Mouse (Mus musculus) gastrocnemius, postnatal 10 days (tissue): ENCODE measurements at regions not wholly inside any gene's neighbourhood (a gene's known extent, or its start where the extent isn't known, plus 50 kb on each side); places are given as distances from the start of the nearest gene placed in this dataset.
"Not testable (repeated sequence)": the region's sequence is repeated elsewhere in the genome, so short reads cannot be mapped to it uniquely, and the experiment has no call there.

ENCODE experiments used
- DNase-seq: peaks from one replicate; pipeline ENCODE4 v3.0.0; 2021; ENCODE audit warnings: mixed read lengths

DNA sequence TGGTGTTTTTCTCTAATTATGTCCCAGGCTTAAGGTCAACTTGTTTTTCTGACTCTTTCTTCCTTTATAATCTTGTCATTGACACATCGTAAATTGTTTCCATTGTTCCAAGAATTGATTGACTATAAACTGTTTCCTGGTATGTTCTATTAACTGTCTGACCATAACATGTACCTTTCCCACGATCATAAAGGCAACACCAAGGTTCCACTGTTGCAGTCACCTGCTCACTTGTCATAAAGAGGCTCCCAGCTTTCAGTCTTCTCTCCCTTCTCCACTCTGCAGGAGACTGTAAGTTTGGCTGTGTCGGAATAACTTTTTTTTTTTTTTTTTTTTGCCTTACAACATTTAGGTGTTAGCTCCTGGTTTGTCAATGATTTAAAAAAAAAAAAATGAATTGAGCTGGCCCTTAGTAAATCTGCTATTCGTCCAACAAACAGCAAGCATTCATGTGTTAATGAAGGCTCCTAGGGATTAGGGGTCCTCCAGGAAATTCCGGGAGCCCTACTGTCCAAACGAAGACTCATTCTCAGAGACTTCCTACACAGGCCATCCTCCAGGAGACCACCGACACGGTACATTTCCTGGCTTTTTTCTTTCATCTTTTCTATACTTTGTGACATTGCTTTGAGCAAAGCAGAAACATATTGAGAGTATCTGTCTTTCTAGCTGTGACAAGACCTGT is 122.2 kb upstream of the Trim24 start:
- no peak for DNase-seq

DNA sequence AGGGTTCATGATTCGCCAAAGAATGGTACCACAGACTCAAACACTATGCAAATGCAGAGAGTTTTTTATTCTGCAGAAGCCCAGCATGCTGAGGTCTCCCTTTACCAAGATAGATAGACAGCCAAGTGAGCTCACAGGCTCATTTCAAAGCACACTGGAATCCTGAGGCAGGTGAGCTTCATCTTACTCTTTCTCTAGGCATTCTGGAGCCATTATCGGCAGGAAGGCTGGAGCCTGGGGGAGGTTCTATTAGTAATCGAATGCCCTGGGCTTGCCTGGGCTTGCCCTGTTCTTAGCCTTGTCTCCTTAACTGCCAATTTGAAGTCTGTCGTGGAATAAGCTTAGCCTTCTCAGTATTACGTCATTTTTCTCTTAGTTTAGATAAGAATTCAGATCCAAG is 121.6 kb upstream of the Trim24 start:
- DNase-seq = no peak

DNA sequence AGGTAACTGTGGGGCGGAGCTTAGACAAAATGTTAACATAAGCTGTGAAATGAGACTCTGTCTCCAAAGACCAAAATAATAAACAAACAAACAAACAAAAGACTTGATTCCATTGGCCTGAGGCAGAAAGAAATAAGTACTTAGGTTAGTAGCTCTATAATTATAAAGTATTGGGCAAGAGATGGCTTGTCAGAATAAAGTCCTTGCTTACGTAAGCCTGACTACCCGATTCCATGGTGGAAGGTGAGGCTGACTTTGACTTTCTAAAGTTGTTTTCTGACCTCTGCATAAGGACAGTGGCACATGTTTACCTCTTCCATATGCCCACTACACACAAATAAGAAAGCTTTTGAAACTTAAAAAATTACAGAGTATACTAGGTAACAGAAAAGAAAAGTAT is 120.3 kb upstream of the Trim24 start:
- DNase-seq = no peak

DNA sequence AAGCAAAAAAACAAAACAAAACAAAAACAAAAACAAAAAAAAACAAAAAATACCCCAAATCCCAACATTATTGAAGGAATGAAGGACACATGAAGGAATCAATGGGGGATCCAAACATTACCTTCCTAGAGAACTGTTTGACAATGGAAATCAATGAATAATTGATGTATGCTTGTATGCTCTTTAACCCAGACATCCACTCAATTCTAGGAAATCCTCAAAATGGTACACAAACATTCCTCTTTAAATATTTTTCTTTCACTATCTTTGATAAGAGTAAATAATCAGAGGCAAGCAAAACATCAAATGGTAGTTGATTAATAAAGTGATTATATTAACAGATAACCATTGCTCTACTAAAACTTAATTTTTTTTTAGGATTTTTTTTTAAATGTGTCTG is 118.9 kb upstream of the Trim24 start:
- no peak for DNase-seq

DNA sequence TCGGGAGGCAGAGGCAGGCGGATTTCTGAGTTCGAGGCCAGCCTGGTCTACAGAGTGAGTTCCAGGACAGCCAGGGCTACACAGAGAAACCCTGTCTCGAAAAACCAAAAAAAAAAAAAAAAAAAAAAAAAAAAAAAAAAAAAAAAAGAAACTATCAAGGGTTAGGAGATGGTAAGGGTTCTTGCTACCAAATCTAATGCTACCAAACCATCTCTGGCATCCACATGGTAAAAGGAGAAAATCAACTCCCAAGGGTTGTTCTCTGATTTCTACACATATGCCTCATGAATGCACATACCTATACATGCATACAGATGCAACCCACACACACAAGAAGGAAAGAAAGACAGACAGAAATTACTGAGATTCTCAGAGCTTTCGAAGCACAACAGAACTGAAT is 109.6 kb upstream of the Trim24 start:
- not testable (repeated sequence) for DNase-seq

DNA sequence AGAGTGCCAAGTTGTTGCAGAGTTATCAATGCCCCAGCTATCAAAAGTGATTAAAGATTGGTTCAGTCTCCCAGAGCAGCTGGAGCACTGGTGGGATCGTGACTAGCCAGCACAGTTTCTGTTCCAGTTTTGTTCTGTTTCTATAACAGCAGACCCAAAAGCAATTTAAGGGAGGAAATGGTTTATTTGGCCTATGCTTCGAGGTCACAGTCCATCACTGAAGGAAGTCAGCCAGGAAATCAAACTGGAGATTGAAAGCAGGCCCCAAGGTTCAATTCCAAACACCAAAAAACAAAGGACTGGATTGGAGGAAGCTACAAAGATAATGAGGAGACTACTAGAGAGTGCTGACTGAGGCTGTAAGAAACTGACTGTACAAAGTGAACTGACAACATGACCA is 107.6 kb upstream of the Trim24 start:
- DNase-seq = no peak

DNA sequence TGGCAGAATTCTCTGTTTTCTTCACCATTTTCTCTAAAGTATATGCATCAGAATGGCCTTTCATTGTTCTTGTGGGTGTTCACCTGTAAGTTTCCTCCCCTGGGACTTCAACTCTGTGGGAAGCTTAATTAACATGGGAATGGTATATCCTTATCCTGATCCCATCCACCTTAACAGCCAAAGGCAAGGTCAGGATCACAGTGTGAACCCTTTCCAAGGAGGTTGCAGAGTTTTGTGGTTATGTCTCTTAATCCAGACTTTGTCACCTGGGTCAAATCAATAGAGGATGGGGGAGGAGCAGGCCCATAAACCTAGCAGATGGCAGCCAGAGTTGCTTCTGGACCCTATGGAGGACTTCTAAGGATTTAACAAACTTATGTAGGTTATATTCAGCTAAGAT is 102.9 kb upstream of the Trim24 start:
- no peak for DNase-seq

DNA sequence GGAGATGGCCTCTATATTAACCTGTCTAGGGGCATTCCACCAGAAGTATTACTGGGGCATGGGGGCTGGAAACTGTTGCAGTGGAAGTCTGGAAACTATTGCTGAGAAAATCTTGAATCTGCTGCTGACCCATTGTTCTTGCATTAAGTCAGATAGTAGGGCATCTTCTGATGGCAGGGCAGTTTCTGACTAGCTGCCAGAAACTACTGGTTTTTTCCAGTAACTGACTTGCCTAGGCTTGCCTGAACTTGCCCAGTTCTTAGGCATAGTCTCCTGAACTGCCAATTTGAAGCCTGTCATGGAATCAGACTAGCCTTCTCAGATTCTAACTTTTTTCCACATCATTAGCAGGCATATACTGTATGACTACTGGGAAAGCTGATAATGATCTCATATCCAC is 97.3 kb upstream of the Trim24 start:
- DNase-seq = no peak

DNA sequence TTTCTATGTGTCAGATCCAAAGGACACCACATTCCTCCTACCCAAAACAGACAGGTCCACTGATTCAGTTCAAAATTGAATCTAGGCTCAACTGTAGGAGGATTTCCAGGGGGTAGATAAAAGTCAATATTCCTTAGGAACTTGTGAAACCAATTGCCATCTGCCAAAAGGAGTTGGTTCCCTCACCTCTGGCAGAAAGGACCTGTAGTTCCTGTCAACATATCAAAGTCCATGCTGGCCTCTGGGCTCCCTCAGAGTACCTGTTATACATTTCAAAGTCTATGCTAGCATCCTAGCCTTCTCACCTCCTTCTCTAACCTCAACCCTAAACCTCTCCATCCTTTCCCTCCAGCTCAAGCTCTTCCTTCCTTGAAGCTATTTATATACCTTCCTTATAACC is 95.5 kb upstream of the Trim24 start:
- no peak for DNase-seq

DNA sequence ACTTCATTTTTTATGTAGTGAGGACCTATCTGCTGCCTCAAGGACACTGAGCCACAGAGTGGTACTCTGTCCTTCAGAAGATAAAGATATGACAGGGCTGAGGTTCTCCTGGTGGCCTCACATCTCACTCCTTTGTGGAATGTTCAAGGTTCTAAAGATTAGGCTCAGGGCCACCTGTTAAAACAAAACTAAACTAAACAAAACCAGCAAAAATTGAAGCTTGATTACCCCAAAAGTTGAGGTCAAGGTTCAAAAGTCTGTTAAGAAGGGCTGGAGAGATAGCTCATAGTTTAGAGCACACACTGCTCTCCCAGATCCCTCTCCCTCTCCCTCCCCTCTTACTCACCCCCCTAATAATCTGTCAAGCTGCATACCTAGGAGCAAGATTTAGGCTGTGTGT is 90.7 kb upstream of the Trim24 start:
- DNase-seq = no peak

DNA sequence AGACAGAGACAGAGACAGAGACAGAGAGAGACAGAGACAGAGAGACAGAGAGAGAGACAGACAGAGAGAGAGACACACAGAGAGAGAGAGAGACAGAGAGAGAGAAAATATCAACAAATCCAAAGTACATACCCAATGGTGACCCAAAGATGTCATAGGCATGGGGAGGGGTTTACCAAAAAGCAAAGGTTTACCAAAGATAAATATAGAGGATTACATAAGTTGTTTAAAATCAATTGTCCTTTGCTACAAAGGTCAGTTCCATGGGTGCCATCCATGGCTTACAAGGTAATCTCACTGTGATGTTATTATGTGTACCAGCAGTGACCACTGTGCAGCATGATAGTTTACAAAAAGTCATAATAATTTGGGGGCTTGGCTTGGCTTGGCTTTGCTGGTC is 88.7 kb upstream of the Trim24 start:
- no peak for DNase-seq

DNA sequence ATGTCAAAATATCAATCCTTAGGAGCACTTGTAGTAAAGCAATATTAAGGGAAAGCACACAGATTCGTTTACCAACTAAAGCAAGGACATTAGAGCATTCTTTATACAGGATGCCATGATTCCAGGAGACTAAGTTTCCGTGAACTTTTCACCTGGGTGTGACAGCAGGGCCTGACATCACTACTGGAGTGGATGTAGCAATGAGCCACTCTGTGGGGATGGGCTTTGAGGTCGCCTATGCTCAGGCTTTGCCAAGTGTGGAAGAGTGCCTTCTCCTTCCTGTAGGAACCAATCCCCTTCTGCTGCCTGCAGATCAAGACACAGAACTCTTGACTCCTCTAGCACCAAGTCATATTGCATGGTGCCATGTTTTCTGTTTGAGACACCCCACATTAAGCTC is 85.3 kb upstream of the Trim24 start:
- DNase-seq = not testable (repeated sequence)

DNA sequence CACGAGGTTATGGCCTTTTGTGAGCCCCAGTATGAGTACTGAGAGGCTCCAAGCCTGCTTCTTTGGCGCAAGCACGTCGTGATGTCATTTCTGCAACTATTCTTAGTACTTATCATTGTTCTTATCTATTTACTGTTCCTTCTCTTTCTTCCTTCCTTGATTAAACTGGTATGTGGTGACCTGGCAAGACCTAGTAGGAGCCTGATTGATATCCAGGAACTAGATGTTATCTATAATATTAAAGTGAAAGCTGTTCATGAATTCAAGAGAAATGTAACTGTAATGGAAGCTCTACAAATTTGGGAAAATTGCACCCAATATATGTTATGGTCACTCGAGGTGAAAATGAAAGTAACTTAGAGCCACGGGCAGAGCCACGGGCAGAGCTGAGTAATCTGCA is 84.9 kb upstream of the Trim24 start:
- no peak for DNase-seq

DNA sequence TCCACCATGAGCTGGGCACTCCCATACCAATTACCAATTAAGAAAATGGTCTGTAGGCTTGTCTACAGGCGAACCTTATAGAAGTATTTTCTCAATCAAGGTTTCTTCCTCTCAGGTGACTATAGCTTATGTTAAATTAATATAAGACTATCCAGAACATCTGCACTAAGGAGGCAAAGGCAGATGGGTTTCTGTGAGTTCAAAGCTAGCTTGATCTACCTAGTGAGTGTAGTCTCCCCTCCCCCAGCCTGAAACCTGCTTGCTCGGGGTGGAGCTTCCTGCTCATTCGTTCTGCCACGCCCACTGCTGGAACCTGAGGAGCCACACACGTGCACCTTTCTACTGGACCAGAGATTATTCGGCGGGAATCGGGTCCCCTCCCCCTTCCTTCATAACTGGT is 82.8 kb upstream of the Trim24 start:
- DNase-seq = not testable (repeated sequence)

DNA sequence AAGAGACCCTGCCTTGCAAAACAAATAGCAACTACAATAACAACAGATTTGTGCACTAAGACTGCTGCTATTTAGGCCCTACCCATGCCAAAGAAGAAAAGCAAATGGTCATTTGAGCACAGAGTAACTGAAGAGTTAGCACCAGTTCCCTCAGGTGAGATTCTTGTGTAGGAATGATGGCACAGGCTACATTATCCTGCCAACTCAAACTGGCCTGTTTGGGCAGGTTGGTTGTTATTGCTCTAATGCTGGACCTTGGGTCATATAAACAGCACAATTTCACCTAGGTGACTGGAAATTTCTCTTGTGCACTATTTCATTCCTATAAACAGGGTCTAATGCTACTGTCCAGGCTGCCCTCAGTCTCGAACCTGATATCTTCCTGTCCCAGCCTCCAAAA is 79.7 kb upstream of the Trim24 start:
- no peak for DNase-seq

DNA sequence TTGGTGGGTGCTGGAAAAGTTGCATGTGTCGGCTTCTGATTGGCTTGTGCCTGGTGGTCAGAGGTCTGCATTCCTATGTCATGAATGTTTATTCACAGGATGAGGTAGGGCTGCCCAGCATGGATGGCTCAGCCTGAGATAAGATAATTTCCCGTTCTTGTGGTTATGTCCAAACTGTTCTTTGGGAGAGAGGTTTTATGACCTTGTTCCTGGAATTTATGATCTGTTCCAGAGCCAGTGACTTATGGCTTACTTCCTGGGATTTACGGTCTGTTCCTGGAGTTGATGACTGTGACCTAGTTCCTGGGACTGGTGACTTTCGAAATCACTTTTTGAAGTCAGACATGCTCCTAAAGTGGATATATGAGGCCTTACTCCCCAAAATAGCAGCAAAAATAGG is 76.4 kb upstream of the Trim24 start:
- no peak for DNase-seq

DNA sequence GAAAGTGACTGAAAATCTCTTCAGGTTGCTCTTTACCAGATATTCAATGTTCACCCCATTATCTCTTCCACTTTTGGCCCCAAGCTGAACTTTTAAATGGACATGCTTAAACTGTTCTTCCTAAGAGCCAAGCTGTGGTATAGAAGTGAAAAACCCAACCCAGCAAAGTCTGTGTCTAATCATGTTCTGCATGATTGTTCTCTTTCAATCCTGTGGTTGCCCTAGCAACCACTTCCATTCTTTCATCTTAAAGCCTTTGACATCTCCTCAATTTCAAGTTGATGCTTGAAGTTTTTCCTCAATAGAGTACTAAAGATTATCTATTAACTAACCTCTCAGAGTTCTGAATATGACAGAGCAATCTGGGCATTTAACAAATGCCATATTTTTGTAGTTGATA is 75.6 kb upstream of the Trim24 start:
- DNase-seq = no peak

DNA sequence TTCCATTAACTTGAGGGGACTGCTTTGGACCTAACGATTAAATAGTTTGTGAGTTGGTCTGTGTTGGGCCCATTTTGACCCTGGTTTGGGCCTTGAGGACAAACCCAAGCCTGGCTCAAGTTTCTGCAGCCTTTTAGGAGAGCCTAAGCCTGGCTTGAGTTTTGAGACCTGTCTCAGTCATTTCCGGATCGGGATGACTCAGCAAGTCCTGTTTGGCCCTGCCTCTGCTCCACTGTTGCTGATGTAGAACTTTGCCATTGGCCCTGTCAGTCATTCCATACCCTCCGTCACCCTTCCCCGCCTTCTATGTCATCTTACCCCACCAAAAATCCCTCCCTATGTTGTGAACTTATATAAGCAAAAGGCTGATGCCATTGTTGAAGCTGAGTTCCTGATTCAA is 67.4 kb upstream of the Trim24 start:
- DNase-seq = no peak

DNA sequence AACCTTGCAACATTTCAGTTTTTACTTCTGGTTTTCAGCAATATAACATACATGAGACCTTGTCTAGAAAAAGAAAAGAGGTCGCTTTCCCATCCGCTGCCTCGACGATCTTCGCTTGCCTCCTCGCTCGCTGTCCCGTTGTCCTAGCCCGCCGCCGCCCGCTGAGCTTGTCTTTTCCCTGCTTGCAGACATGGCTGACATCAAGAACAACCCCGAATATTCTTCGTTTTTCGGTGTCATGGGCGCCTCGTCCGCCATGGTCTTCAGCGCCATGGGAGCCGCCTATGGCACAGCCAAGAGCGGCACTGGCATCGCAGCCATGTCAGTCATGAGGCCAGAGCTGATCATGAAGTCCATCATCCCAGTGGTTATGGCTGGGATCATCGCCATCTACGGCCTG is 64.7 kb upstream of the Trim24 start:
- not testable (repeated sequence) for DNase-seq

DNA sequence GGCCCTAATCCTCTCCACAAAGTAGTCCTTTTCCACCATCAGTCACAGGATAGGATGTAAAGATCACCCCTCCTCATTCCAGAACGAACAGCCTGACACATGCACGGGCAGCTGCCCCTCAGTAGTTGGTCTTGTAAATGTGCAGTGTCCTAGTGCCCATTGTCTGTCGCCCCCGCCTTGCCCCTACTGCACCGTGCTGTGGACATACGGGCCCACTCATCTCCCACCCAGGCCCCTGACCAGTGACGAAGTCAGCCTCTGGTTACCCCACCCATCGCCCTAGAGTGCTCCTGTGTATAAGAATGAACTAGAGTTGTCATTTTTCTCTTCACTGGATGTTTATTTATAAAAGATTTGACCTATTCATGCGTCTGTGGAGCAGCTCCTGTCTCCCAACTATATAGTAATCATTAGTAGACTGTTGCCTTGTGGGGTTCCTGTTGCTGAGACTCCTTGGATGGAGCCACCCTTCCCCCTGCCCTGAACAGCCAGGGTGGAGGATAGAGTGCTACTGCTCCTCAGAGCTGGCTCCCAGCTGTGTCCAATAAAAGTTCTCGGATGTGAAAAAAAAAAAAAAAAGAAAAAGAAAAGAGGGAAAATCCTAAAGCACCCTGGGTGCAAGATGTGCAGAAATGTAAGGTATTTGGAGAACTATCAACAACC is 64.0 kb upstream of the Trim24 start:
- not testable (repeated sequence) for DNase-seq

DNA sequence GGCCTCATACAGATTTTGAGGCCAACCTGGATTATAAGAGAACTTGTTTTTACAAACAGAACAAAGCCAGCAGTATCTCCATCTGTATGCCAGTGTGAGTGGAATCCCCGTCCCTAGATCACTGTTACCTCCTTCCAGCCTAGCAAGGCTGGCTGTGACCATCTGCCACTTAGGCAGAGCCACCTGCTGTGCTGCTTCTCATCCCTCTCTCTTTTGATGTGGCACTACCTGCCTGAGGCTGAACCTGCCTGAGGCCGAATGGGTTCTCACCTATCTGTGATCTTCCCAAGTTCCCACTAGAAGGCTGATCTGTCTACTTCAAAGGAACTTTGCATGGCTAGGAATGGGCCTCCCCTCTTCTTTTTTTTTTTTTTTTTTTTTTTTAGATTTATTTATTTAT is 55.4 kb upstream of the Trim24 start:
- DNase-seq = not testable (repeated sequence)
